Mouse (Mus musculus) heart, embryonic 12.5 days (tissue): ENCODE measurements around the gene Gm26558. TPM values are rescaled to one million over a fixed set of nuclear protein-coding genes. Genes with fewer than 3 reads are reported as not detected.
A peak's percentile ranks its signal among the peaks of the same experiment; 100 is the strongest.

Experiments used
- ATAC-seq: fragments of 200-750 bp; cut with Nextera tagmentation; 2 replicates; pipeline ENCODE4 v1.8.0; 2017; ENCODE audit warnings: moderate TSS enrichment, moderate library complexity; ENCODE audit not compliant: insufficient number of reproducible peaks, low FRiP score
- H3K27ac ChIP-seq: fragments of 300-500 bp; sonication (generic); 2 replicates; pipeline ENCODE4 v1.5.1; 2016; ENCODE audit warnings: mild to moderate bottlenecking, moderate library complexity; ENCODE audit not compliant: poor library complexity, severe bottlenecking
- H3K27me3 ChIP-seq: fragments of 300-500 bp; sonication (generic); replicated peaks from 2 replicates; pipeline ENCODE4 v1.6.1; 2016; ENCODE audit warnings: mild to moderate bottlenecking, moderate library complexity
- H3K36me3 ChIP-seq: fragments of 300-500 bp; sonication (generic); 2 replicates; pipeline ENCODE4 v1.6.1; 2016; ENCODE audit warnings: mild to moderate bottlenecking, moderate library complexity
- H3K4me1 ChIP-seq: fragments of 300-500 bp; sonication (generic); replicated peaks from 2 replicates; pipeline ENCODE4 v1.6.1; 2016; ENCODE audit warnings: mild to moderate bottlenecking
- H3K4me2 ChIP-seq: fragments of 300-500 bp; sonication (generic); 2 replicates; pipeline ENCODE4 v1.6.1; 2016; ENCODE audit warnings: mild to moderate bottlenecking, moderate library complexity
- H3K4me3 ChIP-seq: fragments of 300-500 bp; sonication (generic); 2 replicates; pipeline ENCODE4 v1.5.1; 2016; ENCODE audit warnings: mild to moderate bottlenecking
- H3K9ac ChIP-seq: fragments of 300-500 bp; sonication (generic); 2 replicates; pipeline ENCODE4 v1.6.1; 2016; ENCODE audit warnings: mild to moderate bottlenecking, moderate library complexity
- H3K9me3 ChIP-seq: fragments of 300-500 bp; sonication (generic); replicated peaks from 2 replicates; pipeline ENCODE4 v1.6.1; 2016; ENCODE audit warnings: mild to moderate bottlenecking, moderate library complexity
- WGBS: fragments of 180-500 bp; shearing (Covaris S2); methylation state at CpG from one replicate; pipeline ENCODE4 v1.1.7; 2016; 5-methylcytosine and 5-hydroxymethylcytosine counted together
- polyA plus RNA-seq: library from polyadenylated mRNA; unstranded; fragments of >200 nt; fragmentation: Nextera tagmentation; extraction: Ambion mirVana; gene quantifications from 2 replicates; pipeline ENCODE4 v1.2.1, GENCODE M21; 2016

Gm26558 gene
- polyA plus RNA-seq, 1 experiment from 2014 or later, result 3.4 TPM

GRCm38 (mm10) chr2:70647681-70648080 is 14.2 kb downstream of the Gm26558 start:
- no peak overlapping the region for H3K27ac ChIP-seq
- WGBS, result 58% methylated on average over 4 of the region's 4 CpGs
- no peaks in the 10 kb centered on the region for H3K27me3 ChIP-seq
- no peak overlapping the region for H3K9ac ChIP-seq
- H3K36me3 ChIP-seq, result no peaks in the 10 kb centered on the region
- no peaks in the 10 kb centered on the region for H3K4me1 ChIP-seq
- no peaks in the 10 kb centered on the region for H3K9me3 ChIP-seq
- no peak for ATAC-seq
- H3K4me2 ChIP-seq, result no peak overlapping the region
- H3K4me3 ChIP-seq, result no peak overlapping the region

GRCm38 (mm10) chr2:70645266-70645780 is 16.6 kb downstream of the Gm26558 start:
- Histone ChIP-seq H3K36me3 (no peaks in the 10 kb centered on the region), H3K4me3 (no peak overlapping the region), H3K4me2 (no peak overlapping the region), H3K9ac (no peak overlapping the region), H3K9me3 (no peaks in the 10 kb centered on the region), H3K4me1 (no peaks in the 10 kb centered on the region), H3K27ac (no peak overlapping the region), H3K27me3 (no peaks in the 10 kb centered on the region)
- 63% methylated on average over 6 of the region's 6 CpGs for WGBS
- no peak for ATAC-seq

- Histone ChIP-seq H3K27me3 (no peaks in the 10 kb centered on the region), H3K27ac (no peak overlapping the region), H3K4me2 (no peak overlapping the region), H3K4me1 (no peaks in the 10 kb centered on the region), H3K9ac (no peak overlapping the region), H3K4me3 (no peak overlapping the region), H3K9me3 (no peaks in the 10 kb centered on the region), H3K36me3 (no peaks in the 10 kb centered on the region)
- WGBS, result 73% methylated on average over 16 of the region's 16 CpGs
- no peak for ATAC-seq
Observed at GRCm38 (mm10) chr2:70642971-70643565, 18.8 kb downstream of the Gm26558 start.

- no peaks in the 10 kb centered on the region for H3K27me3 ChIP-seq
- ATAC-seq, result no peak
- H3K4me2 ChIP-seq, result no peak overlapping the region
- H3K4me1 ChIP-seq, result no peaks in the 10 kb centered on the region
- H3K36me3 ChIP-seq, result no peaks in the 10 kb centered on the region
- no peak overlapping the region for H3K9ac ChIP-seq
- no peak overlapping the region for H3K4me3 ChIP-seq
- no peak overlapping the region for H3K27ac ChIP-seq
- peaks cover 11% of the 10 kb centered on the region for H3K9me3 ChIP-seq
Observed at GRCm38 (mm10) chr2:70640968-70641367, 20.9 kb downstream of the Gm26558 start.

- no peaks in the 10 kb centered on the region for H3K27me3 ChIP-seq
- H3K4me3 ChIP-seq, result no peak overlapping the region
- 78% methylated on average over 5 of the region's 5 CpGs for WGBS
- no peak overlapping the region for H3K9ac ChIP-seq
- H3K4me2 ChIP-seq, result no peak overlapping the region
- no peak for ATAC-seq
- peaks cover 10% of the 10 kb centered on the region; the same call in 1 of the 2 replicates for H3K4me1 ChIP-seq
- H3K36me3 ChIP-seq, result no peaks in the 10 kb centered on the region
- H3K27ac ChIP-seq, result no peak overlapping the region
- peaks cover 11% of the 10 kb centered on the region for H3K9me3 ChIP-seq
Observed at GRCm38 (mm10) chr2:70634028-70634690, 27.7 kb downstream of the Gm26558 start.

GRCm38 (mm10) chr2:70632412-70632811 is 29.5 kb downstream of the Gm26558 start:
- ATAC-seq, result no peak
- Histone ChIP-seq H3K4me2 (no peak overlapping the region), H3K9me3 (peaks cover 6% of the 10 kb centered on the region; the same call in 1 of the 2 replicates), H3K4me1 (peaks cover 10% of the 10 kb centered on the region; the same call in 1 of the 2 replicates), H3K27ac (no peak overlapping the region), H3K36me3 (no peaks in the 10 kb centered on the region), H3K27me3 (no peaks in the 10 kb centered on the region), H3K9ac (no peak overlapping the region), H3K4me3 (no peak overlapping the region)
- WGBS, result 68% methylated on average over 1 of the region's 1 CpGs

- Histone ChIP-seq H3K36me3 (no peaks in the 10 kb centered on the region), H3K9me3 (no peaks in the 10 kb centered on the region), H3K4me3 (no peak overlapping the region), H3K27ac (no peak overlapping the region), H3K4me2 (no peak overlapping the region), H3K4me1 (peaks cover 10% of the 10 kb centered on the region; the same call in 1 of the 2 replicates), H3K27me3 (no peaks in the 10 kb centered on the region), H3K9ac (no peak overlapping the region)
- WGBS, result 96% methylated on average over 1 of the region's 1 CpGs
- ATAC-seq, result no peak
Observed at GRCm38 (mm10) chr2:70631321-70631720, 30.6 kb downstream of the Gm26558 start.

- Histone ChIP-seq H3K4me3 (no peak overlapping the region), H3K27ac (no peak overlapping the region), H3K27me3 (no peaks in the 10 kb centered on the region), H3K36me3 (no peaks in the 10 kb centered on the region), H3K9ac (no peak overlapping the region), H3K4me2 (peak overlapping the region; percentile 58), H3K9me3 (no peaks in the 10 kb centered on the region), H3K4me1 (peaks cover 10% of the 10 kb centered on the region; the same call in 1 of the 2 replicates)
- WGBS, result 73% methylated on average over 3 of the region's 3 CpGs
- ATAC-seq, result no peak
Observed at GRCm38 (mm10) chr2:70629921-70630320, 32.0 kb downstream of the Gm26558 start.

GRCm38 (mm10) chr2:70629339-70629761 is 32.6 kb downstream of the Gm26558 start:
- Histone ChIP-seq H3K27ac (no peak overlapping the region), H3K9me3 (no peaks in the 10 kb centered on the region), H3K4me3 (peak overlapping the region; percentile 21; the same call in 1 of the 2 replicates), H3K9ac (no peak overlapping the region; the same call in 1 of the 2 replicates), H3K27me3 (no peaks in the 10 kb centered on the region), H3K36me3 (no peaks in the 10 kb centered on the region), H3K4me2 (peak overlapping the region; percentile 58), H3K4me1 (peaks cover 10% of the 10 kb centered on the region; the same call in 1 of the 2 replicates)
- peak; percentile 38; the same call in 1 of the 2 replicates for ATAC-seq
- 12% methylated on average over 10 of the region's 10 CpGs for WGBS

- Histone ChIP-seq H3K36me3 (no peaks in the 10 kb centered on the region), H3K27me3 (no peaks in the 10 kb centered on the region), H3K9ac (no peak overlapping the region), H3K9me3 (no peaks in the 10 kb centered on the region), H3K4me3 (no peak overlapping the region), H3K4me2 (no peak overlapping the region), H3K27ac (no peak overlapping the region), H3K4me1 (peaks cover 10% of the 10 kb centered on the region; the same call in 1 of the 2 replicates)
- WGBS, result 83% methylated on average over 12 of the region's 12 CpGs
- ATAC-seq, result no peak
Observed at GRCm38 (mm10) chr2:70628397-70628796, 33.5 kb downstream of the Gm26558 start.

- Histone ChIP-seq H3K9ac (no peak overlapping the region), H3K9me3 (no peaks in the 10 kb centered on the region), H3K27me3 (no peaks in the 10 kb centered on the region), H3K4me1 (peaks cover 10% of the 10 kb centered on the region; the same call in 1 of the 2 replicates), H3K27ac (no peak overlapping the region), H3K36me3 (no peaks in the 10 kb centered on the region), H3K4me3 (no peak overlapping the region), H3K4me2 (no peak overlapping the region)
- ATAC-seq, result no peak
- WGBS, result 58% methylated on average over 7 of the region's 7 CpGs
Observed at GRCm38 (mm10) chr2:70625761-70626160, 36.1 kb downstream of the Gm26558 start.
